Mouse (Mus musculus): ENCODE results near the gene Nsl1. TPM values are rescaled to one million over a fixed set of nuclear protein-coding genes. Genes with fewer than 3 reads are reported as not detected.

Gene Nsl1
- polyA plus RNA-seq, 1 experiment from 2014 or later, result 18.2 TPM

GRCm38 (mm10) chr1:191096871-191097681 lies 34.3 kb downstream of the Nsl1 start:
- Histone ChIP-seq H3K27ac (replicated peaks) (no peak overlapping the region), H3K4me1 (peaks cover 12% of the 10 kb centered on the region), H3K27me3 (peaks cover 15% of the 10 kb centered on the region), H3K9me3 (replicated peaks) (no peaks in the 10 kb centered on the region), H3K9ac (no peak overlapping the region), H3K4me2 (replicated peaks) (peak overlapping the region; percentile 99), H3K4me3 (replicated peaks) (peak overlapping the region; percentile 65), H3K36me3 (no peaks in the 10 kb centered on the region)
- ATAC-seq (ENCODE audit: insufficient number of reproducible peaks, low FRiP score, low TSS enrichment, low read depth), result no peak
- WGBS, result 41% methylated on average over 14 of the region's 14 CpGs

GRCm38 (mm10) chr1:191097802-191098747 lies 35.3 kb downstream of the Nsl1 start, which contains the start of gene Batf3:
Gene Batf3, plus strand, starts transcription at chr1:191097847.
- under 1% methylated on average over 82 of the region's 95 CpGs for WGBS
- H3K9me3 ChIP-seq (replicated peaks), result no peaks in the 10 kb centered on the region
- H3K9ac ChIP-seq, result peak within 1 kb of the TSS; percentile 42
- H3K4me2 ChIP-seq (replicated peaks), result peak within 1 kb of the TSS; percentile 99
- peaks cover 15% of the 10 kb centered on the region for H3K27me3 ChIP-seq
- H3K27ac ChIP-seq (replicated peaks), result no peak within 1 kb of the TSS
- ATAC-seq (ENCODE audit: insufficient number of reproducible peaks, low FRiP score, low TSS enrichment, low read depth), result peak; percentile 52
- H3K36me3 ChIP-seq, result no peaks in the 10 kb centered on the region
- peaks cover 12% of the 10 kb centered on the region for H3K4me1 ChIP-seq
- H3K4me3 ChIP-seq (replicated peaks), result peak within 1 kb of the TSS; percentile 65

DNA sequence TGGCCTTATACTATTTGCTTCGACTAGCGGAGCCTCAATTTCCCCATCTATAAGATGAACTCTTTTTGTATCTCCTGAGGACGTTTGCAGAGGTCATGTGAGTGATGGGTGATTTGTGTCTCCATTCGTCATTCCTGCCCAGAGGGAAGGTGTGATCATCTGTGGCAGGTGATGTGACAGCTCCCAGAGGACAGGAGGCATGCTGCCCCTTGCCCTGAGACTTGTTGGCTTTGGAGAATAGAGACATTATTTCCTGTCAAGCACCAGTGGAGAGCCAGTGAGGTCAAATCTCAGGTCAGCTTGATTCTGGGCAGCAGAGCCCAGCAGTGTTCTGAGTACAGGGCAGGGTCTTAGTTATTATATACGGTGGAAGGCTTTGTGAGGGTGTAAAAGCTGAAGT lies 36.3 kb downstream of the Nsl1 start:
- peak overlapping the region; percentile 99 for H3K4me2 ChIP-seq (replicated peaks)
- H3K27ac ChIP-seq (replicated peaks), result no peak overlapping the region
- peaks cover 15% of the 10 kb centered on the region for H3K27me3 ChIP-seq
- peak overlapping the region; percentile 65 for H3K4me3 ChIP-seq (replicated peaks)
- peaks cover 12% of the 10 kb centered on the region for H3K4me1 ChIP-seq
- ATAC-seq (ENCODE audit: insufficient number of reproducible peaks, low FRiP score, low TSS enrichment, low read depth), result no peak
- WGBS, result 30% methylated on average over 5 of the region's 5 CpGs
- no peaks in the 10 kb centered on the region for H3K36me3 ChIP-seq
- no peak overlapping the region; the same call in 1 of the 2 replicates for H3K9ac ChIP-seq
- no peaks in the 10 kb centered on the region for H3K9me3 ChIP-seq (replicated peaks)

DNA sequence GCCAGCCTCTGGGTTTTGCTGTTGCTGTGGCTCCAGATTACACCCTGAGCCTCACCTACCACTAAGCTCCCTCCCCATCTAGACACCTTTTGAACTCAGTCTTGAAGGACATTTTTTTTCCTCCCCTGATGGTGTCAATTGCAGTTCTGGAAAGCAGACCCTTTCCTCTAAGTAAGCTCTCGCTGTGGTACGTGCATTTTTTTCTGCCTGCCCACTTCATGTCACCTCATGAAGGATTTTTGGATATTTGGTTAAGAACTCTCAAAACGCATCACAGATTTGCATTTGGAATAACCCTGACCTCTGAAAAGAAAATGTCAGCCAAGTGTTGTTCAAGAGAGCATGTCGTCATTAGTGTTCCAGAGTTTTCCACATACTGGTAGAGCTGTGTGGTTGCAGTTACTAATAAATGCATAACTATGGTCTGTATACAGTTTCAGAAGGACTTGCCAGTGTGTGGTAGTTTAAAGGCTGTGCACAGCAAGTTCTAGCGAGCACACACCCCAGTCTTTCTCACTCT lies 37.0 kb downstream of the Nsl1 start:
- Histone ChIP-seq H3K4me2 (replicated peaks) (no peak overlapping the region), H3K36me3 (no peaks in the 10 kb centered on the region), H3K4me1 (peaks cover 12% of the 10 kb centered on the region), H3K9me3 (replicated peaks) (no peaks in the 10 kb centered on the region), H3K4me3 (replicated peaks) (no peak overlapping the region), H3K27me3 (peaks cover 15% of the 10 kb centered on the region), H3K27ac (replicated peaks) (no peak overlapping the region), H3K9ac (no peak overlapping the region)
- ATAC-seq (ENCODE audit: insufficient number of reproducible peaks, low FRiP score, low TSS enrichment, low read depth), result no peak
- 52% methylated on average over 5 of the region's 5 CpGs for WGBS

DNA sequence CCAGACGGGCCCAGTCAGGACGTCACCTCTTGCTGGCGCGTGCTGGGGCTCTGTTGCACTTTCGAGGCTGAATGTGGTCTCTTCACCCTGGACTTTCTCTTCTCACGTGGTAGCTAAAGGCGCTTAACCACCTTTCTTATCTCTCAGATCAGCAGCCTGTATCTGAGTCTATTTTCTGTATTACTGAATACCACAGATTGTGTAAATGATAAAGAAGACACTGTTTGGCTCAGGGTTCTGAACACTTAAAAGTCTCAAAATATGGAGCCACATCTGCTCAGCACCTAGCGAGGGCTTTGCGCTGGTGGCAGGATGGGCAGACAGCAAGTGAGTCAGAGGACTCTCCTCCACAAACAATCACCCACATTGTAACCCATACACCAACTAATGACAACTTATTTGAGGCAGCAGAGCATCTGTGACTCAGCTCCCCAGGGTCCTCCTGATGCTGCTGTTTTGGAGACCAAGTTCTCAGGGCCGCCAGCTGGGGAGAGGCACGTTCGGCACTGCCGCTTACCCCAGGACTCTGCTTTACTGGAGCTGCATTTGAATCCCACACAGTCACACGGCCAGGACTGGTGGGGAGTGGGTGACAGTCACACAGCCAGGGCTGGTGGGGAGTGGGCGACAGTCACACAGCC lies 40.0 kb downstream of the Nsl1 start:
- H3K9me3 ChIP-seq (replicated peaks), result no peaks in the 10 kb centered on the region
- peaks cover 9% of the 10 kb centered on the region for H3K27me3 ChIP-seq
- no peak overlapping the region for H3K4me2 ChIP-seq (replicated peaks)
- H3K9ac ChIP-seq, result no peak overlapping the region
- 68% methylated on average over 15 of the region's 15 CpGs for WGBS
- H3K27ac ChIP-seq (replicated peaks), result no peak overlapping the region
- ATAC-seq (ENCODE audit: insufficient number of reproducible peaks, low FRiP score, low TSS enrichment, low read depth), result no peak
- peaks cover 7% of the 10 kb centered on the region for H3K4me1 ChIP-seq
- no peaks in the 10 kb centered on the region for H3K36me3 ChIP-seq
- no peak overlapping the region for H3K4me3 ChIP-seq (replicated peaks)

GRCm38 (mm10) chr1:191105246-191105645 lies 42.4 kb downstream of the Nsl1 start:
- Histone ChIP-seq H3K36me3 (no peaks in the 10 kb centered on the region), H3K9me3 (replicated peaks) (no peaks in the 10 kb centered on the region), H3K9ac (no peak overlapping the region), H3K4me2 (replicated peaks) (no peak overlapping the region), H3K27ac (replicated peaks) (no peak overlapping the region), H3K4me1 (no peaks in the 10 kb centered on the region), H3K27me3 (no peaks in the 10 kb centered on the region; the same call in 1 of the 2 replicates), H3K4me3 (replicated peaks) (no peak overlapping the region)
- 76% methylated on average over 9 of the region's 9 CpGs for WGBS
- no peak for ATAC-seq (ENCODE audit: insufficient number of reproducible peaks, low FRiP score, low TSS enrichment, low read depth)

DNA sequence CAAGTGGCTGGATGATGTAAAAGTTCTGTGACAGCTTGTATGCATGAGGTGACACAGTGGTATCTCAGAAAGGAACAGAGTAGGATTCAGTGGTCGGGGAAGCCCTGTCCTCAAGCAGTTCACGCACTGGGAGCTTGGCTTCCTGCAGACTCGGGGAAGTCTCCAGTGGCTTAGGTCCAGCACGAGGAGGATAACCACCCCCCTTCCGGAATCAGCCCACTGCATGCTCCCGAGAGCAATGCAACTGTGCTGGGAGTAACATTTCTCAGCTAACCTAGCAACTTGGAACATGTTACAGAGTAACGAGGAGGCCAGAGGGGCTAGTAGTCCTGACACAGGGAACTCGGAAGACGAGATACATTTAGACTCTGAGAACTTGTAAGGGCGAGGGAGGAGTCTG lies 44.5 kb downstream of the Nsl1 start:
- Histone ChIP-seq H3K4me2 (replicated peaks) (no peak overlapping the region), H3K36me3 (no peaks in the 10 kb centered on the region), H3K9ac (no peak overlapping the region), H3K4me3 (replicated peaks) (no peak overlapping the region), H3K4me1 (peaks cover 7% of the 10 kb centered on the region; the same call in 1 of the 2 replicates), H3K27me3 (no peaks in the 10 kb centered on the region), H3K27ac (replicated peaks) (no peak overlapping the region), H3K9me3 (replicated peaks) (no peaks in the 10 kb centered on the region)
- ATAC-seq (ENCODE audit: insufficient number of reproducible peaks, low FRiP score, low TSS enrichment, low read depth), result no peak
- WGBS, result 65% methylated on average over 10 of the region's 10 CpGs

GRCm38 (mm10) chr1:191109907-191110306 lies 47.1 kb downstream of the Nsl1 start:
- H3K9me3 ChIP-seq (replicated peaks), result no peaks in the 10 kb centered on the region
- peaks cover 7% of the 10 kb centered on the region; the same call in 1 of the 2 replicates for H3K4me1 ChIP-seq
- no peaks in the 10 kb centered on the region for H3K36me3 ChIP-seq
- no peak overlapping the region for H3K4me3 ChIP-seq (replicated peaks)
- ATAC-seq (ENCODE audit: insufficient number of reproducible peaks, low FRiP score, low TSS enrichment, low read depth), result no peak
- H3K4me2 ChIP-seq (replicated peaks), result no peak overlapping the region
- 84% methylated on average over 9 of the region's 9 CpGs for WGBS
- no peak overlapping the region for H3K9ac ChIP-seq
- H3K27me3 ChIP-seq, result no peaks in the 10 kb centered on the region
- H3K27ac ChIP-seq (replicated peaks), result no peak overlapping the region

GRCm38 (mm10) chr1:191111146-191111545 lies 48.3 kb downstream of the Nsl1 start:
- no peaks in the 10 kb centered on the region for H3K36me3 ChIP-seq
- 42% methylated on average over 8 of the region's 8 CpGs for WGBS
- H3K27ac ChIP-seq (replicated peaks), result no peak overlapping the region
- peaks cover 7% of the 10 kb centered on the region; the same call in 1 of the 2 replicates for H3K4me1 ChIP-seq
- no peak overlapping the region for H3K4me2 ChIP-seq (replicated peaks)
- ATAC-seq (ENCODE audit: insufficient number of reproducible peaks, low FRiP score, low TSS enrichment, low read depth), result no peak
- no peak overlapping the region for H3K4me3 ChIP-seq (replicated peaks)
- no peaks in the 10 kb centered on the region for H3K9me3 ChIP-seq (replicated peaks)
- H3K9ac ChIP-seq, result no peak overlapping the region
- H3K27me3 ChIP-seq, result no peaks in the 10 kb centered on the region

DNA sequence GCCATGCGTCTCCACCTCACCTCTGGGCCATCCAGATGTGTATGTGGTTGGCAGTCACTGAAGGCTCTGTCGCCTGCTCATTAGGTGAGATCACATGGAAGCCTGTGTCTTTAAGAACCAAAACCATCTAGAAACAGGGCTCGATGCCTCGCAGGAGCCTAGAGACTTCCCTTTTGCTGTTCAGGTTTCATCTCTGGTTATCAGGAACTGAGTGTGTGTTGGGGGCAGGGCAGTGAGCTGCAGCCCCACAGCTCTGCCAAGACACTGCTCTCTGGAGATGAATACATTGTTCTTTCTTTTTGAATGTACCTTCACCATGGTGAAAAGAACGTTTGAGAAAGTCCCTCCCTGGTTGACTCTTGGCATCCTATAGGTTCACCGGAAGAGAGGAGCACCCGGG lies 52.1 kb downstream of the Nsl1 start:
- Histone ChIP-seq H3K4me1 (peaks cover 7% of the 10 kb centered on the region; the same call in 1 of the 2 replicates), H3K36me3 (no peaks in the 10 kb centered on the region), H3K27me3 (no peaks in the 10 kb centered on the region), H3K9me3 (replicated peaks) (no peaks in the 10 kb centered on the region), H3K27ac (replicated peaks) (no peak overlapping the region), H3K9ac (no peak overlapping the region), H3K4me2 (replicated peaks) (no peak overlapping the region), H3K4me3 (replicated peaks) (no peak overlapping the region)
- 70% methylated on average over 7 of the region's 7 CpGs for WGBS
- no peak for ATAC-seq (ENCODE audit: insufficient number of reproducible peaks, low FRiP score, low TSS enrichment, low read depth)

All from embryonic facial prominence, embryonic 15.5 days (tissue).